Mouse (Mus musculus) liver, embryonic 15.5 days (tissue): ENCODE data around the gene Tigd4. TPM values are rescaled to one million over a fixed set of nuclear protein-coding genes. Genes with fewer than 3 reads are reported as not detected.
A peak's percentile ranks its signal among the peaks of the same experiment; 100 is the strongest.

Source experiments
- ATAC-seq: fragments of 200-750 bp; cut with Nextera tagmentation; 2 replicates; pipeline ENCODE4 v1.8.0; 2017; ENCODE audit warnings: moderate number of reproducible peaks, mild to moderate bottlenecking, moderate library complexity; ENCODE audit not compliant: insufficient read depth
- H3K27ac ChIP-seq: fragments of 300-500 bp; sonication (generic); replicated peaks from 2 replicates; pipeline ENCODE4 v1.5.1; 2015; ENCODE audit warnings: mild to moderate bottlenecking, inconsistent platforms
- H3K27me3 ChIP-seq: fragments of 300-500 bp; sonication (generic); 2 replicates; pipeline ENCODE4 v1.6.1; 2015; ENCODE audit warnings: mild to moderate bottlenecking, inconsistent platforms
- H3K36me3 ChIP-seq: fragments of 300-500 bp; sonication (generic); replicated peaks from 2 replicates; pipeline ENCODE4 v1.6.1; 2015; ENCODE audit warnings: moderate library complexity, mild to moderate bottlenecking, inconsistent platforms
- H3K4me1 ChIP-seq: fragments of 300-500 bp; sonication (generic); replicated peaks from 2 replicates; pipeline ENCODE4 v1.6.1; 2015; ENCODE audit warnings: inconsistent platforms
- H3K4me2 ChIP-seq: fragments of 300-500 bp; sonication (generic); 2 replicates; pipeline ENCODE4 v1.6.1; 2015; ENCODE audit warnings: moderate library complexity, mild to moderate bottlenecking, inconsistent platforms
- H3K4me3 ChIP-seq: fragments of 300-500 bp; sonication (generic); replicated peaks from 2 replicates; pipeline ENCODE4 v1.5.1; 2015; ENCODE audit warnings: mild to moderate bottlenecking, inconsistent platforms
- H3K9ac ChIP-seq: fragments of 300-500 bp; sonication (generic); 2 replicates; pipeline ENCODE4 v1.6.1; 2015; ENCODE audit warnings: moderate library complexity, mild to moderate bottlenecking, inconsistent platforms
- H3K9me3 ChIP-seq: fragments of 300-500 bp; sonication (generic); replicated peaks from 2 replicates; pipeline ENCODE4 v1.6.1; 2016; ENCODE audit warnings: inconsistent platforms
- WGBS: fragments of 180-500 bp; shearing (Covaris S2); methylation state at CpG from one replicate; pipeline ENCODE4 v1.1.7; 2015; ENCODE audit warnings: mixed read lengths; ENCODE audit not compliant: insufficient replicate concordance; 5-methylcytosine and 5-hydroxymethylcytosine counted together
- polyA plus RNA-seq: library from polyadenylated mRNA; unstranded; fragments of >200 nt; fragmentation: Nextera tagmentation; extraction: Ambion mirVana; gene quantifications from 2 replicates; pipeline ENCODE4 v1.2.1, GENCODE M21; 2015

The Tigd4 gene
- polyA plus RNA-seq, 1 experiment from 2014 or later: 0.02 TPM

GRCm38 (mm10) chr3:84582023-84582912 lies 11.1 kb upstream of the Tigd4 start, which contains the start of gene Arfip1:
Gene Arfip1, minus strand, starts transcription at chr3:84582625.
- H3K4me2 ChIP-seq: peak within 1 kb of the TSS; percentile 86
- peak within 1 kb of the TSS; percentile 80 for H3K4me3 ChIP-seq
- no peaks in the 10 kb centered on the region for H3K9me3 ChIP-seq
- H3K4me1 ChIP-seq: peaks cover 25% of the 10 kb centered on the region
- peak; percentile 98 for ATAC-seq
- no peaks in the 10 kb centered on the region for H3K36me3 ChIP-seq
- peak within 1 kb of the TSS; percentile 71 for H3K27ac ChIP-seq
- under 1% methylated on average over 58 of the region's 70 CpGs for WGBS
- peaks cover 13% of the 10 kb centered on the region; the same call in 1 of the 2 replicates for H3K27me3 ChIP-seq
- H3K9ac ChIP-seq: peak within 1 kb of the TSS; percentile 65

- no peak; the same call in 1 of the 2 replicates for ATAC-seq
Observed at GRCm38 (mm10) chr3:84582913-84583276, 10.5 kb upstream of the Tigd4 start.

DNA sequence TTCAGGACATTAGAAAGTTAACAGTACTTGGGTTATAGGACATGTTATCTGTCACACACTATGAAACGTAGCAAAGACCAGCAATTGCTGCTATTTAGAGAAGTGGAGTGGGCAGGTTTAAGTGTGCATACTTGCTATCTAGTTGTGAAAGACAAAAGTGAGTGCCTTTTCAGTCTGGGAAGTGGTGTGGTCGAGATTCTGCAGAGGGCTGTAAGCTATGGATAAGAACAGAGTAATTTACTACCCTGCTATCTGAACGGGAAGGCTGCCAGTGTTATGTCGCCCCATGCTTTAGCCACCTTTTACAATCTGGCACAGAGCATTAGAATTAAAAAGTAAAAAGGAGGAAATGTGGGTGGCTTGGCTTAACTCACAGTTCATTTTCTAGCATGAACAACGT lies 6.6 kb upstream of the Tigd4 start:
- 15% methylated on average over 5 of the region's 5 CpGs for WGBS
- Histone ChIP-seq H3K9ac (no peak overlapping the region), H3K4me2 (no peak overlapping the region), H3K9me3 (no peaks in the 10 kb centered on the region), H3K4me3 (no peak overlapping the region), H3K27me3 (peaks cover 22% of the 10 kb centered on the region), H3K27ac (no peak overlapping the region), H3K4me1 (peaks cover 12% of the 10 kb centered on the region), H3K36me3 (no peaks in the 10 kb centered on the region)
- no peak for ATAC-seq

More at GRCm38 (mm10) chr3:84582913-84583276, 10.5 kb upstream of the Tigd4 start:
- Histone ChIP-seq H3K9ac (peak overlapping the region; percentile 65), H3K4me3 (peak overlapping the region; percentile 80), H3K27me3 (peaks cover 16% of the 10 kb centered on the region), H3K9me3 (no peaks in the 10 kb centered on the region), H3K36me3 (no peaks in the 10 kb centered on the region), H3K4me1 (peaks cover 25% of the 10 kb centered on the region), H3K27ac (no peak overlapping the region), H3K4me2 (peak overlapping the region; percentile 86)
- under 1% methylated on average over 27 of the region's 27 CpGs for WGBS

DNA sequence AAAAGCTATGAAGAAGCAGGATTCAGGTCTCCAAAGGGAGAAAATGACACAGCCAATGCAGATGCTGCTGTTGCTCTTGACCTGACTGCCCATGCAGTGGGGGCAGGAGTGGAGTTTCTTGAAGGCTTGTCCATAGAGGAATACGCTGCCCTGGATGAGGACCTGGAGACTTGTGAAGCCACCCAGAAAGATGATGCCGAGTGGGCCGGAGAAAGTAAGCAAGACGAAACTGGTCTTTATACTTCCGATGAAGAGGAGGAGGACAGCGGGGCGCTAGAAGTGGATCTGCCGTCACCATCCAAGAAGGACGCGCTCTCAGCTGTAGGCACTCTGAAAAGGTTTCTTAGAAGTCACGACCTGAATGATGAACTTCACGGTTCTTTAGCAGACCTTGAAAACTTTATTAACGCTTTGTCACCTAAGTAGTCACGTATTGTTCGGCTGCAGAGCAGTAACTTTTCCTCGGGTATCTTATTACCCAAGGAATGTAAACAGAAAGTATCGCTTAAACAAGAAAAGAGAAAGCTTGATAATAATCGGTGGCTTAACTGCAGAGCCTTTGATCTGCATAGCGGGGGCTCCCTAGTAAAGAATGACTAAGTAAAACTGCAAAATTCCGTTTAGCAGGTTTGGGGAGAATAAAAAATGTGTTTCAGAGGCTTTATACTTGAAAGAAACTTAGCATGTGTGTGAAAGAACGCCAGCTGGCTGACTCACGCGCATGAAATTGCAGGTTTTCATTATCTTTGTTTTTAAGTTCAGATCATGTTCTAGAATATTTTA lies 1.7 kb downstream of the Tigd4 start:
- Histone ChIP-seq H3K4me2 (peak overlapping the region; percentile 62), H3K4me1 (no peaks in the 10 kb centered on the region), H3K9ac (no peak overlapping the region), H3K36me3 (no peaks in the 10 kb centered on the region), H3K27me3 (peaks cover 47% of the 10 kb centered on the region), H3K27ac (no peak overlapping the region), H3K9me3 (no peaks in the 10 kb centered on the region), H3K4me3 (peak overlapping the region; percentile 44)
- ATAC-seq: no peak
- 5% methylated on average over 23 of the region's 23 CpGs for WGBS

- peak overlapping the region; percentile 62 for H3K4me2 ChIP-seq
- no peak overlapping the region for H3K9ac ChIP-seq
- no peak for ATAC-seq
- H3K27me3 ChIP-seq: peaks cover 47% of the 10 kb centered on the region
- WGBS: 30% methylated on average over 5 of the region's 5 CpGs
- H3K36me3 ChIP-seq: no peaks in the 10 kb centered on the region
- peak overlapping the region; percentile 44; the same call in 1 of the 2 replicates for H3K4me3 ChIP-seq
- H3K4me1 ChIP-seq: no peaks in the 10 kb centered on the region
- H3K27ac ChIP-seq: no peak overlapping the region
- H3K9me3 ChIP-seq: no peaks in the 10 kb centered on the region
Observed at GRCm38 (mm10) chr3:84595677-84596234, 2.4 kb downstream of the Tigd4 start.

DNA sequence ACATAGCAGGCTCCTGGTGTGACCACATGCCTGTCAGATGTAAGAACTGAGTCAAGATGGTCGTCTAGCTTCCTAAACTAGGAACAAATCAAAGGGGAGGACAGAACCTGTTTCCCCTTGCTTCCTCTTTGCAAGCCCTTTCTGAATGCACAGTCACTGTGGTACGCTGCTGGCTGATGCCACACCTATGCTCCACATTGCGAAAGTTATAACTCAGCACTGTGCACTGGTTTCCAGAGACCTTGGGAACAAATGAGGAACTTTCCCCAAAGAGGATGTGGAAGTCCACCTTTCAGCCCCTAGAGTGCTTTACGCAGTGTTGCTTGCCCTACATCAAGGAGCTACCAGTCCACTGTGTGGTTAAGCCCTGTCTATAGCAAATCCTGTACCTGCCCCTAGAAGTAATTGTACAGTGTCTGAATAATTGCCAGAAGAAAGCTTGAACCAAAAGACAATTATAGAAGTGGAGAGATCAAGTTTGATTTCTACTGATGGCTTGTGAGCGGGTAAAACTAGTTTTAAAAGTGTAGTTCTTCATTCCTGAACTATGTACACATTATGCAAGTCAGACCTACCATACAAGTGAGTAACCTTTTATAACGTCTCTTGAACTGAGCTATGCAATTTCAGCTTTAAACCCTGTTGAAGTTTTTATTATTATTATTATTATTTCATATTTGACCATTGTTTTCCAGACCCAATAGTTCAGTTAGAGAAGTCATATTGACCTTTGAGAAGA lies 4.8 kb downstream of the Tigd4 start:
- Histone ChIP-seq H3K27me3 (peaks cover 35% of the 10 kb centered on the region), H3K9ac (no peak overlapping the region), H3K36me3 (no peaks in the 10 kb centered on the region), H3K4me1 (peaks cover 4% of the 10 kb centered on the region), H3K27ac (no peak overlapping the region), H3K9me3 (no peaks in the 10 kb centered on the region), H3K4me2 (no peak overlapping the region), H3K4me3 (no peak overlapping the region)
- WGBS: 37% methylated on average over 6 of the region's 6 CpGs
- no peak for ATAC-seq

GRCm38 (mm10) chr3:84598756-84599155 lies 5.4 kb downstream of the Tigd4 start:
- WGBS: 48% methylated on average over 6 of the region's 6 CpGs
- no peak for ATAC-seq
- no peak overlapping the region for H3K9ac ChIP-seq
- H3K36me3 ChIP-seq: no peaks in the 10 kb centered on the region
- no peak overlapping the region for H3K27ac ChIP-seq
- no peaks in the 10 kb centered on the region for H3K9me3 ChIP-seq
- no peak overlapping the region for H3K4me3 ChIP-seq
- peaks cover 10% of the 10 kb centered on the region for H3K4me1 ChIP-seq
- no peak overlapping the region for H3K4me2 ChIP-seq
- H3K27me3 ChIP-seq: peaks cover 30% of the 10 kb centered on the region

- H3K4me2 ChIP-seq: no peak overlapping the region
- H3K36me3 ChIP-seq: no peaks in the 10 kb centered on the region
- H3K27me3 ChIP-seq: peaks cover 5% of the 10 kb centered on the region
- peaks cover 13% of the 10 kb centered on the region for H3K4me1 ChIP-seq
- no peaks in the 10 kb centered on the region for H3K9me3 ChIP-seq
- no peak for ATAC-seq
- no peak overlapping the region for H3K4me3 ChIP-seq
- no peak overlapping the region for H3K9ac ChIP-seq
- no peak overlapping the region for H3K27ac ChIP-seq
- 62% methylated on average over 9 of the region's 9 CpGs for WGBS
Observed at GRCm38 (mm10) chr3:84601870-84602495, 8.6 kb downstream of the Tigd4 start.

DNA sequence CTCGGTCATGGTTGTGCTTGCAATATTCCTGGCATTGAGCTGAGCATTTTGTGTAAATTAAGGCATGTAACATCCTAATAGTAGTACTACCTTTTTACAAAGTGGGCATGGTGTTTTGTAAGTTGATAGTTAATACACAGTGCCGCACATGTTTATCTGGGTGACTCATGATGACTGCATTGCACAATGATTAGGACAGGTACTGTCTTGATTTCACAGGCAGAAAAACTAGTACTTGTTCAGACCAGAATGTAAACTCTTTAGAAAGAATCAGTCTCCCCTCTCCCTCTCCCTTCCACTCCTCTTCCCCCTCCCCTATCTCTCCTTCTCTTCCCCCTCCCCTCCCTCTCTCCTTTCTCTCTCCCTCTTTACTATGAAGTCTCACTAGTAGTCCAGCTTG lies 9.4 kb downstream of the Tigd4 start:
- no peaks in the 10 kb centered on the region for H3K9me3 ChIP-seq
- no peaks in the 10 kb centered on the region for H3K36me3 ChIP-seq
- no peak overlapping the region for H3K9ac ChIP-seq
- 56% methylated on average over 2 of the region's 2 CpGs for WGBS
- ATAC-seq: no peak
- no peak overlapping the region for H3K4me2 ChIP-seq
- H3K27ac ChIP-seq: no peak overlapping the region
- no peak overlapping the region for H3K4me3 ChIP-seq
- no peaks in the 10 kb centered on the region for H3K27me3 ChIP-seq
- peaks cover 13% of the 10 kb centered on the region for H3K4me1 ChIP-seq

DNA sequence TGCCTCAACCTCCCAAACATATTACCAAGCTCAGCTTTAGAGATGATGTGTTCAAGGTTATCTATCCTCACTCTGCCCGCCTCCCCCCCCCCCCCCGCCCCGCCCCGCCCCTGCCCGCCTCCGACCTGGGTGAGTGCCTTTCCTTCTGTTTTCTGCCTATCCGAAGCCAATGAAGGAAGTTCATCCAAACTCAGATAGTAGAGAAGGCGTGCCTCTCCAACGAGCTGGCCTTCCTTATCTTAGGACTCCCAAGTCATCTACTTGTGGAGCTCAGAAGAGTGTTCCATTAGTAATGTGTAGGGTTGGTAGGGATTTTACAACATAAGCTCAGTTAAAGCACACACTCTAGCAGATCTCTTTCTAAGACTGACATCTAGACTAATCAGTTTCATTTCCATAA lies 9.8 kb downstream of the Tigd4 start:
- Histone ChIP-seq H3K4me2 (no peak overlapping the region), H3K9me3 (no peaks in the 10 kb centered on the region), H3K36me3 (no peaks in the 10 kb centered on the region), H3K27ac (no peak overlapping the region), H3K9ac (no peak overlapping the region), H3K27me3 (no peaks in the 10 kb centered on the region), H3K4me3 (no peak overlapping the region), H3K4me1 (peaks cover 13% of the 10 kb centered on the region)
- WGBS: 42% methylated on average over 9 of the region's 9 CpGs
- no peak for ATAC-seq
